Mouse (Mus musculus): ENCODE data around the gene Gm10719. TPM values are rescaled to one million over a fixed set of nuclear protein-coding genes. Genes with fewer than 3 reads are reported as not detected.
"Not testable (repeated sequence)": the region's sequence is repeated elsewhere in the genome, so short reads cannot be mapped to it uniquely, and the experiment has no call there.

Gm10719 gene
- total RNA-seq, 2 experiments from 2014 or later, result not detected

GRCm38 (mm10) chr9:3023312-3023984 lies 6.2 kb downstream of the Gm10719 start, which contains the start of gene Gm10718:
Gm10718 (plus strand) TSS chr9:3023547.
- H3K4me3 ChIP-seq; DNase-seq; H3K27ac ChIP-seq; intact Hi-C loops (cut with DNase I): not testable (repeated sequence)

- intact Hi-C loops (cut with DNase I); H3K4me3 ChIP-seq; H3K27ac ChIP-seq; DNase-seq: not testable (repeated sequence)
These were observed 6.9 kb downstream of the Gm10719 start for GRCm38 (mm10) chr9:3023985-3024648.

GRCm38 (mm10) chr9:3024912-3025467 lies 7.8 kb downstream of the Gm10719 start, which contains the start of gene Gm10717:
Gm10717 (plus strand) TSS chr9:3025417.
- H3K27ac ChIP-seq; intact Hi-C loops (cut with DNase I); DNase-seq; H3K4me3 ChIP-seq: not testable (repeated sequence)

- DNase-seq; intact Hi-C loops (cut with DNase I); H3K4me3 ChIP-seq; H3K27ac ChIP-seq: not testable (repeated sequence)
These were observed 8.4 kb downstream of the Gm10719 start for GRCm38 (mm10) chr9:3025653-3026052.

GRCm38 (mm10) chr9:3026136-3026535 lies 8.9 kb downstream of the Gm10719 start:
- intact Hi-C loops (cut with DNase I); DNase-seq: not testable (repeated sequence)

GRCm38 (mm10) chr9:3026741-3027140 lies 9.5 kb downstream of the Gm10719 start:
- H3K27ac ChIP-seq; H3K4me3 ChIP-seq; intact Hi-C loops (cut with DNase I); DNase-seq: not testable (repeated sequence)

More at GRCm38 (mm10) chr9:3026136-3026535, 8.9 kb downstream of the Gm10719 start:
- H3K4me3 ChIP-seq, H3K27ac ChIP-seq: not testable (repeated sequence)

GRCm38 (mm10) chr9:3027200-3027599 lies 10.0 kb downstream of the Gm10719 start:
- H3K27ac ChIP-seq; DNase-seq; H3K4me3 ChIP-seq; intact Hi-C loops (cut with DNase I): not testable (repeated sequence)

- H3K27ac ChIP-seq; DNase-seq; H3K4me3 ChIP-seq; intact Hi-C loops (cut with DNase I): not testable (repeated sequence)
These were observed 12.2 kb downstream of the Gm10719 start for GRCm38 (mm10) chr9:3029276-3030000.

GRCm38 (mm10) chr9:3030677-3031318 lies 13.6 kb downstream of the Gm10719 start:
- H3K4me3 ChIP-seq; DNase-seq; intact Hi-C loops (cut with DNase I); H3K27ac ChIP-seq: not testable (repeated sequence)

- intact Hi-C loops (cut with DNase I); DNase-seq; H3K4me3 ChIP-seq: not testable (repeated sequence)
These were observed 17.1 kb downstream of the Gm10719 start, which contains the start of gene Gm17535 for GRCm38 (mm10) chr9:3034299-3034698. Gm17535 (plus strand) TSS chr9:3034599.

GRCm38 (mm10) chr9:3036577-3036976 lies 19.4 kb downstream of the Gm10719 start, which contains the start of gene Gm10715:
Gm10715 (plus strand) TSS chr9:3036877.
- intact Hi-C loops (cut with DNase I); H3K4me3 ChIP-seq; H3K27ac ChIP-seq; DNase-seq: not testable (repeated sequence)

More at GRCm38 (mm10) chr9:3034299-3034698, 17.1 kb downstream of the Gm10719 start, which contains the start of gene Gm17535:
- H3K27ac ChIP-seq, result not testable (repeated sequence)

- H3K4me3 ChIP-seq; intact Hi-C loops (cut with DNase I); H3K27ac ChIP-seq; DNase-seq: not testable (repeated sequence)
These were observed 21.0 kb downstream of the Gm10719 start for GRCm38 (mm10) chr9:3038161-3038560.

Small RNA genes within 50 kb of the gene (microRNA-seq; reads per million reads assigned to microRNA genes)
- not detected for gene Mir101c

Other genes starting within 250 kb of the Gm10719 start
- not detected for gene Gm10722, start 16.5 kb upstream of the Gm10719 start, total RNA-seq (2021)
- gene Gm11168, start 14.1 kb upstream of the Gm10719 start, total RNA-seq (2021), result not detected
- gene Gm10721, start 4.3 kb upstream of the Gm10719 start, total RNA-seq (2021), result not detected
- gene Gm10720, start 1.8 kb upstream of the Gm10719 start, total RNA-seq (2021), result not detected
- not detected for gene Gm10718, start 6.1 kb downstream of the Gm10719 start, total RNA-seq (2021)
- not detected for gene Gm10717, start 8.0 kb downstream of the Gm10719 start, total RNA-seq (2021)
- gene Gm17535, start 17.2 kb downstream of the Gm10719 start, total RNA-seq (2021), result not detected
- not detected for gene Gm10715, start 19.5 kb downstream of the Gm10719 start, total RNA-seq (2021)

All from gastrocnemius, adult 2 months (tissue).